Mouse (Mus musculus): Measurements from ENCODE around the gene Rbm26. TPM values are rescaled to one million over a fixed set of nuclear protein-coding genes. Genes with fewer than 3 reads are reported as not detected.

The Rbm26 gene
- polyA plus RNA-seq, 1 experiment from 2014 or later = 38.2 TPM

- Histone ChIP-seq H3K9me3 (ENCODE audit: control insufficient read depth, low read length) (no peaks in the 10 kb centered on the region), H3K4me1 (replicated peaks; ENCODE audit: control insufficient read depth, insufficient read depth, low read length) (no peaks in the 10 kb centered on the region), H3K9ac (replicated peaks; ENCODE audit: low read depth, low read length) (no peak overlapping the region), H3K36me3 (ENCODE audit: control insufficient read depth, insufficient read depth) (no peaks in the 10 kb centered on the region), H3K4me3 (replicated peaks; ENCODE audit: low read length) (no peak overlapping the region), H3K27me3 (replicated peaks; ENCODE audit: control insufficient read depth, insufficient read depth, low read length) (no peaks in the 10 kb centered on the region), H3K27ac (ENCODE audit: low read length) (no peak overlapping the region), H3K4me2 (ENCODE audit: low read length) (no peak overlapping the region)
- no peak for ATAC-seq
- WGBS = 96% methylated on average over 7 of the region's 7 CpGs
Measured at GRCm38 (mm10) chr14:105074376-105074775, 102.8 kb downstream of the Rbm26 start.

GRCm38 (mm10) chr14:105071010-105071509, 106.1 kb downstream of the Rbm26 start:
- Histone ChIP-seq H3K27me3 (replicated peaks; ENCODE audit: control insufficient read depth, insufficient read depth, low read length) (no peaks in the 10 kb centered on the region), H3K4me3 (replicated peaks; ENCODE audit: low read length) (no peak overlapping the region), H3K4me1 (replicated peaks; ENCODE audit: control insufficient read depth, insufficient read depth, low read length) (no peaks in the 10 kb centered on the region), H3K27ac (ENCODE audit: low read length) (no peak overlapping the region), H3K4me2 (ENCODE audit: low read length) (no peak overlapping the region), H3K36me3 (ENCODE audit: control insufficient read depth, insufficient read depth) (no peaks in the 10 kb centered on the region), H3K9ac (replicated peaks; ENCODE audit: low read depth, low read length) (no peak overlapping the region), H3K9me3 (ENCODE audit: control insufficient read depth, low read length) (no peaks in the 10 kb centered on the region)
- WGBS = 39% methylated on average over 14 of the region's 14 CpGs
- no peak for ATAC-seq

GRCm38 (mm10) chr14:105070258-105071009, 106.7 kb downstream of the Rbm26 start:
- no peak overlapping the region for H3K27ac ChIP-seq (ENCODE audit: low read length)
- H3K4me3 ChIP-seq (replicated peaks; ENCODE audit: low read length) = no peak overlapping the region
- WGBS = 25% methylated on average over 11 of the region's 11 CpGs
- H3K4me2 ChIP-seq (ENCODE audit: low read length) = no peak overlapping the region
- H3K4me1 ChIP-seq (replicated peaks; ENCODE audit: control insufficient read depth, insufficient read depth, low read length) = no peaks in the 10 kb centered on the region
- no peaks in the 10 kb centered on the region for H3K27me3 ChIP-seq (replicated peaks; ENCODE audit: control insufficient read depth, insufficient read depth, low read length)
- H3K36me3 ChIP-seq (ENCODE audit: control insufficient read depth, insufficient read depth) = no peaks in the 10 kb centered on the region
- no peaks in the 10 kb centered on the region for H3K9me3 ChIP-seq (ENCODE audit: control insufficient read depth, low read length)
- no peak overlapping the region for H3K9ac ChIP-seq (replicated peaks; ENCODE audit: low read depth, low read length)
- no peak for ATAC-seq

- Histone ChIP-seq H3K27me3 (replicated peaks; ENCODE audit: control insufficient read depth, insufficient read depth, low read length) (no peaks in the 10 kb centered on the region), H3K36me3 (ENCODE audit: control insufficient read depth, insufficient read depth) (no peaks in the 10 kb centered on the region), H3K4me2 (ENCODE audit: low read length) (no peak overlapping the region), H3K27ac (ENCODE audit: low read length) (no peak overlapping the region), H3K9ac (replicated peaks; ENCODE audit: low read depth, low read length) (no peak overlapping the region), H3K4me1 (replicated peaks; ENCODE audit: control insufficient read depth, insufficient read depth, low read length) (no peaks in the 10 kb centered on the region), H3K4me3 (replicated peaks; ENCODE audit: low read length) (no peak overlapping the region), H3K9me3 (ENCODE audit: control insufficient read depth, low read length) (no peaks in the 10 kb centered on the region)
- ATAC-seq = no peak
- 82% methylated on average over 5 of the region's 5 CpGs for WGBS
Measured at GRCm38 (mm10) chr14:105068060-105068459, 109.1 kb downstream of the Rbm26 start.

- WGBS = 68% methylated on average over 1 of the region's 1 CpGs
- Histone ChIP-seq H3K4me3 (replicated peaks; ENCODE audit: low read length) (no peak overlapping the region), H3K36me3 (ENCODE audit: control insufficient read depth, insufficient read depth) (no peaks in the 10 kb centered on the region), H3K4me1 (replicated peaks; ENCODE audit: control insufficient read depth, insufficient read depth, low read length) (no peaks in the 10 kb centered on the region), H3K27me3 (replicated peaks; ENCODE audit: control insufficient read depth, insufficient read depth, low read length) (no peaks in the 10 kb centered on the region), H3K4me2 (ENCODE audit: low read length) (no peak overlapping the region), H3K9ac (replicated peaks; ENCODE audit: low read depth, low read length) (no peak overlapping the region), H3K9me3 (ENCODE audit: control insufficient read depth, low read length) (no peaks in the 10 kb centered on the region), H3K27ac (ENCODE audit: low read length) (no peak overlapping the region)
- ATAC-seq = no peak
Measured at GRCm38 (mm10) chr14:105064243-105064642, 112.9 kb downstream of the Rbm26 start.

GRCm38 (mm10) chr14:105061230-105061629, 115.9 kb downstream of the Rbm26 start:
- no peaks in the 10 kb centered on the region for H3K36me3 ChIP-seq (ENCODE audit: control insufficient read depth, insufficient read depth)
- H3K4me3 ChIP-seq (replicated peaks; ENCODE audit: low read length) = no peak overlapping the region
- no peak overlapping the region for H3K9ac ChIP-seq (replicated peaks; ENCODE audit: low read depth, low read length)
- no peak for ATAC-seq
- no peaks in the 10 kb centered on the region for H3K27me3 ChIP-seq (replicated peaks; ENCODE audit: control insufficient read depth, insufficient read depth, low read length)
- no peaks in the 10 kb centered on the region for H3K4me1 ChIP-seq (replicated peaks; ENCODE audit: control insufficient read depth, insufficient read depth, low read length)
- no peak overlapping the region for H3K4me2 ChIP-seq (ENCODE audit: low read length)
- no peak overlapping the region for H3K27ac ChIP-seq (ENCODE audit: low read length)
- no peaks in the 10 kb centered on the region for H3K9me3 ChIP-seq (ENCODE audit: control insufficient read depth, low read length)
- 80% methylated on average over 2 of the region's 2 CpGs for WGBS

GRCm38 (mm10) chr14:105057934-105058333, 119.2 kb downstream of the Rbm26 start:
- Histone ChIP-seq H3K27ac (ENCODE audit: low read length) (no peak overlapping the region), H3K4me1 (replicated peaks; ENCODE audit: control insufficient read depth, insufficient read depth, low read length) (no peaks in the 10 kb centered on the region), H3K4me2 (ENCODE audit: low read length) (no peak overlapping the region), H3K4me3 (replicated peaks; ENCODE audit: low read length) (no peak overlapping the region), H3K9ac (replicated peaks; ENCODE audit: low read depth, low read length) (no peak overlapping the region), H3K27me3 (replicated peaks; ENCODE audit: control insufficient read depth, insufficient read depth, low read length) (no peaks in the 10 kb centered on the region), H3K36me3 (ENCODE audit: control insufficient read depth, insufficient read depth) (no peaks in the 10 kb centered on the region), H3K9me3 (ENCODE audit: control insufficient read depth, low read length) (no peaks in the 10 kb centered on the region)
- ATAC-seq = no peak

Other genes with a start within 250 kb of the Rbm26 start
- 78.6 and 82.4 TPM in 2 replicates for gene Ndfip2, start 81.2 kb upstream of the Rbm26 start, polyA plus RNA-seq (2015; fragmentation: Nextera tagmentation; extraction: Ambion mirVana)

Measured in forebrain, embryonic 16.5 days (tissue).